Mouse (Mus musculus): ENCODE data around the gene Gm17359.

GRCm38 (mm10) chr3:79500279-79500678, 163.8 kb downstream of the Gm17359 start:
- no peak for TF ChIP-seq CTCF (conservative IDR thresholded peaks at IDR 0.05; ENCODE audit: insufficient read depth, insufficient read length, low read depth, low read length)
- TF ChIP-seq POLR2A (IDR thresholded peaks at IDR 0.05; ENCODE audit: low read depth, low read length): no peak

Measured in kidney, adult 2 months (tissue).